Mouse (Mus musculus) hindbrain, embryonic 15.5 days (tissue): ENCODE results near the gene Hspb1. TPM values are rescaled to one million over a fixed set of nuclear protein-coding genes. Genes with fewer than 3 reads are reported as not detected.

ENCODE experiments used
- ATAC-seq: fragments of 200-750 bp; cut with Nextera tagmentation; 2 replicates; pipeline ENCODE4 v1.8.0; 2017; ENCODE audit warnings: low read depth, moderate number of reproducible peaks, moderate TSS enrichment; ENCODE audit not compliant: low FRiP score
- H3K27ac ChIP-seq: fragments of 300-500 bp; sonication (generic); replicated peaks from 2 replicates; pipeline ENCODE4 v1.5.1; 2015; ENCODE audit warnings: mild to moderate bottlenecking, inconsistent platforms
- H3K27me3 ChIP-seq: fragments of 300-500 bp; sonication (generic); 2 replicates; pipeline ENCODE4 v1.6.1; 2015; ENCODE audit warnings: control low read depth, inconsistent platforms
- H3K36me3 ChIP-seq: fragments of 300-500 bp; sonication (generic); 2 replicates; pipeline ENCODE4 v1.6.1; 2015; ENCODE audit warnings: control low read depth, inconsistent platforms
- H3K4me1 ChIP-seq: fragments of 300-500 bp; sonication (generic); replicated peaks from 2 replicates; pipeline ENCODE4 v1.6.1; 2015; ENCODE audit warnings: control low read depth, inconsistent platforms
- H3K4me2 ChIP-seq: fragments of 300-500 bp; sonication (generic); 2 replicates; pipeline ENCODE4 v1.6.1; 2015; ENCODE audit warnings: moderate library complexity, mild to moderate bottlenecking, inconsistent platforms
- H3K4me3 ChIP-seq: fragments of 300-500 bp; sonication (generic); 2 replicates; pipeline ENCODE4 v1.5.1; 2015; ENCODE audit warnings: mild to moderate bottlenecking, inconsistent platforms
- H3K9ac ChIP-seq: fragments of 300-500 bp; sonication (generic); 2 replicates; pipeline ENCODE4 v1.6.1; 2015; ENCODE audit warnings: inconsistent platforms
- H3K9me3 ChIP-seq: fragments of 300-500 bp; sonication (generic); 2 replicates; pipeline ENCODE4 v1.6.1; 2016; ENCODE audit warnings: control low read depth, inconsistent platforms
- WGBS: fragments of 180-500 bp; shearing (Covaris S2); methylation state at CpG from one replicate; pipeline ENCODE4 v1.1.7; 2015; 5-methylcytosine and 5-hydroxymethylcytosine counted together
- polyA plus RNA-seq: library from polyadenylated mRNA; unstranded; fragments of >200 nt; fragmentation: Nextera tagmentation; extraction: Ambion mirVana; gene quantifications from 2 replicates; pipeline ENCODE4 v1.2.1, GENCODE M21; 2015

The Hspb1 gene
- polyA plus RNA-seq, 1 experiment from 2014 or later = 14.8 TPM

DNA sequence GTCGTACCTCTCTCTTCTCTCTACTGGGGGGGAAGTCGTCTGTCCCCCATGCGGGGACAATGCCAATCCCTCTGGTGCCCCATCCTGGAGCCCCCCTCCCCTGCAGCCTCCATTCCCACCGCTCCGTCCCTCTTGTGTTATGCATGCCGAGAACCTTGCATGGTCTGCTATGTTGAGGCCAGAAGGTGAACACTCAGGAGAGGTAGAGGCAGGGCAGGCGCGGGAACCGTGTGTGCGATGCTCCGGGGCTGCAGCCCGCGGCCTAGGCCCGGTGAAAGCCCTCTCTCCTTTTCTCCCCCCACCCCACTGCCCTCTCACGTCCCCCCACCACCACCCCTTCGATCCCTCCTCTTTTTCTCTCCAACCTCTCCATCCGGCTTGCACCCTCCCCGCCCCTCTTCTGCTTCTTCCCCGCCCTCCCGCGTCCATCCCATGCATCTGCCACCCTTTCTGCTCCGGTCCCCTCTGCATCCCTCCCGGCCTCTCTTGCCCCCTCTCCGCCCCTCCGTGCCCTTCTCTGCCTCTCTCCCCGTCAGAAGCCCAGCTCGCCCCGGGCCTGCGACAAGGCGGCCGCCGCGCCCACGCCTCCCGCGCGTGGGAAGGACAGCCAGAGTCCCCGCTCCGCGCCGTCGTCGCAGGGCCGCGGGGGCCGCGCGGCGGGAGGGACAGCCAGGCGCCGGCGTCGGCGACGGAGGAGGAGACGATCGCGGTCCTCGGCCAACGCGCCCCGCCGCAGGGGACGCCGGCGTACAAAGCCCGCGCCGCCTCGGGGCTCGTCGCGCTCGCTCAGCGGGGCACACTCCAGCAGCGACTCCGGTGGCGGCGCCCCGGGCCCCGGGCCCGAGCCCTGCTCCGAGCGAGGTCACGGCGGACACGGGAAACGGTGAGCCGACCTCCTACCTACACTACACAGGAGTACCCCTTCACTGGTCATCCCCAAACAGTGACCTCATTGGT is 19.8 kb upstream of the Hspb1 start:
- Histone ChIP-seq H3K4me1 (peaks cover 20% of the 10 kb centered on the region), H3K27me3 (0 out of 2 replicates have a peak, but pooled peaks cover 7% of the 10 kb centered on the region)

DNA sequence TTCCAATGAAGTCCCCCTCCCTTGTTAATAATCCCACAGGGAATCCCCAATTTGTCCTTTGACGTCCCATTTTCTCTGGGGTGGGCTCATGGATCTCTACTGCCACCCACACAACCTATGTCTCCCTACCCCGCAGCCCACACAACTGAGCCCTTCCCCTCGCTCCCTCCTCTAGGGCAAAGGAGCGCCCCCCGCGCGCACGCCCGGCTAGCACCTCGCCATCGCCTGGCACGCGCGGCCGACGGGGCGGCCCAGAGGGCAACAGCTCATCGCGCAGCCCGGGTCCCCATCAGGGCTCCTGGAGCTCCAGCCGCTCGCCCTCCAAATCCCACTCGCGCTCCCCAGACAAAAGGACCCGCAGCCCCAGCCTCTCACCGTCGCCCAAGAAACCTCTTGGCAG is 19.1 kb upstream of the Hspb1 start:
- Histone ChIP-seq H3K27ac (no peak overlapping the region), H3K36me3 (peaks cover 2% of the 10 kb centered on the region; the same call in 1 of the 2 replicates), H3K9me3 (no peaks in the 10 kb centered on the region), H3K4me2 (peak overlapping the region; percentile 84), H3K27me3 (0 out of 2 replicates have a peak, but pooled peaks cover 7% of the 10 kb centered on the region), H3K9ac (peak overlapping the region; percentile 39), H3K4me3 (peak overlapping the region; percentile 47), H3K4me1 (peaks cover 20% of the 10 kb centered on the region)
- ATAC-seq = peak; percentile 23
- WGBS = 3% methylated on average over 27 of the region's 27 CpGs

More for the DNA sequence above, 19.8 kb upstream of the Hspb1 start:
- H3K9me3 ChIP-seq = no peaks in the 10 kb centered on the region
- peak overlapping the region; percentile 61 for H3K27ac ChIP-seq
- peak; percentile 57 for ATAC-seq
- H3K9ac ChIP-seq = peak overlapping the region; percentile 63
- H3K4me3 ChIP-seq = peak overlapping the region; percentile 47
- WGBS = 2% methylated on average over 78 of the region's 89 CpGs
- H3K36me3 ChIP-seq = peaks cover 2% of the 10 kb centered on the region; the same call in 1 of the 2 replicates
- peak overlapping the region; percentile 84 for H3K4me2 ChIP-seq

DNA sequence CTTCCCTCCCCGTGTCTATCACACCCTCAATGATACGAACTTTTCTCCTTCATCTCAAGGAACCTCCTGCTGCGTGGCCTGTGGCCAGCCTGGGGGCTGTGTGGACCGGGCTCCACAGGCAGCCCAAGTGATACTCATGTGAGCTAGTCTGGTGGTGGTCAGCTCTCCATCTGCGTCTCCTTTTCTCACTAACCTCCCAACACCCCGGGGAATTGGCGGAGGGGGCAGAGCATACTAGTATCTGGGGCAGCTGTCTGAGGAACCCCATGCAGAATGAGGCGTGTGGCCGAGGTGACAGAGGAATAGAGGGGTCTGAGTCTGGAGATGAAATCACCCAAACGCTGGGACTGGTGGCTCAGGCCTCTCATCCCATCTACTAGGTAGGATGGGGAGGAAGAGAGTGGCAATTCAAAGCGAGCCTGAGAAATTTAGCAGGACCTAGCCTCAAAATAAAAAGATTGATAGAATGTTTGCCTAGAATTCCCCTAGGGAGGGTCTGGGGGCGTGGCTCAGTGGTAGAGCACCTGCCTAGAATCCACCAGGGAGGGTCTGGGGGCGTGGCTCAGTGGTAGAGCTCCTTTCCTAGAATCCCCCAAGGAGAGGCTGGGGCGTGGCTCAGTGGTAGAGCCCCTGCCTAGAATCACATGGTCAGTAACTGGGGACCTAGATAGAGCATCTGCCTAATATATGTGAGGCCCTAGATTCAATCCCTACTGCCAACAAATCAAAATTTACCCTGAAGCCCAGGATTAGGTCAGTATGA is 17.9 kb upstream of the Hspb1 start:
- Histone ChIP-seq H3K4me3 (peak overlapping the region; percentile 47; the same call in 1 of the 2 replicates), H3K27me3 (0 out of 2 replicates have a peak, but pooled peaks cover 7% of the 10 kb centered on the region), H3K4me2 (peak overlapping the region; percentile 84), H3K4me1 (peaks cover 20% of the 10 kb centered on the region), H3K9ac (no peak overlapping the region), H3K36me3 (peaks cover 2% of the 10 kb centered on the region; the same call in 1 of the 2 replicates), H3K9me3 (no peaks in the 10 kb centered on the region), H3K27ac (no peak overlapping the region)
- 65% methylated on average over 14 of the region's 14 CpGs for WGBS
- no peak for ATAC-seq

DNA sequence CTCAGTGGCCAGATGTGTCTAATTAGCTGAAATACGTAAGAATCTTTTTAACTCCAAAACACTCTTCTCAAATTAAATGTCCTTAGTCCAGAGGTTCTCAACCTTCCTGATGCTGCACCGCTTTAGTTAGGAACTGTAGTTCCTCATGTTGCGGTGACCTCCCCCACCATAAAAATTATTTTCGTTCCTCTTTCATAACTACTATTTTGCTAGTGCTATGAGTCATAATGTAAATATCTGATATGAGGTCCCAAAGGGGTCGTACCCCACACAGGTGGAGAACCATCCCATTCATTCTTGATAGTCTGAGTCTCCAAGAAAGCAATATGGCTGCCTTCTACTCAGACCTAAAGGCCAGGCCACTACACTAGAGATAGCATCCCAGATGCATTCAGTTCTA is 17.2 kb upstream of the Hspb1 start:
- Histone ChIP-seq H3K27me3 (0 out of 2 replicates have a peak, but pooled peaks cover 7% of the 10 kb centered on the region), H3K4me1 (peaks cover 20% of the 10 kb centered on the region), H3K36me3 (peaks cover 2% of the 10 kb centered on the region; the same call in 1 of the 2 replicates), H3K9me3 (no peaks in the 10 kb centered on the region), H3K4me2 (no peak overlapping the region), H3K9ac (no peak overlapping the region), H3K27ac (no peak overlapping the region), H3K4me3 (no peak overlapping the region)
- ATAC-seq = no peak
- WGBS = 93% methylated on average over 5 of the region's 5 CpGs

DNA sequence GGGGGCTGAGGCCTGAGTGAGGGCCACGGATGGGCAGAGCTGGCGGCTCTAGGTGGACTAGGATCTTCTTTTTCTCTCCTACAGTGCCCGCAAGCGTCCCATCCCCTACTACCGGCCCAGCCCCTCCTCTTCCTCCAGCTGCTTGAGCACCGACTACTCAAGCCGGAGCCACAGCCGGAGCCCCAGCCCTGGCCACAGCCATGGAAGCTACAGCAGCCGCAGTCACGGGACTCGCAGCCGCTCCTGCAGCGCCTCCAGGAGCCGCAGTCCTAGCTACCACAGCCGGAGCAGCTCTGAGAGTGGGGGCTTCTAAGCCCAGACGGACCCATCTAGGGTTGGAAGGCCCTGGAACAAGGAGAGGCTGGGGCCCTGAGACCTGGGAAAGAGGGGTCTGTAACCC is 14.7 kb upstream of the Hspb1 start:
- Histone ChIP-seq H3K4me1 (peaks cover 23% of the 10 kb centered on the region), H3K9me3 (no peaks in the 10 kb centered on the region), H3K4me3 (no peak overlapping the region), H3K27ac (no peak overlapping the region), H3K4me2 (peak overlapping the region; percentile 9; the same call in 1 of the 2 replicates), H3K27me3 (0 out of 2 replicates have a peak, but pooled peaks cover 7% of the 10 kb centered on the region), H3K36me3 (peaks cover 2% of the 10 kb centered on the region; the same call in 1 of the 2 replicates), H3K9ac (no peak overlapping the region)
- 17% methylated on average over 16 of the region's 16 CpGs for WGBS
- no peak for ATAC-seq

DNA sequence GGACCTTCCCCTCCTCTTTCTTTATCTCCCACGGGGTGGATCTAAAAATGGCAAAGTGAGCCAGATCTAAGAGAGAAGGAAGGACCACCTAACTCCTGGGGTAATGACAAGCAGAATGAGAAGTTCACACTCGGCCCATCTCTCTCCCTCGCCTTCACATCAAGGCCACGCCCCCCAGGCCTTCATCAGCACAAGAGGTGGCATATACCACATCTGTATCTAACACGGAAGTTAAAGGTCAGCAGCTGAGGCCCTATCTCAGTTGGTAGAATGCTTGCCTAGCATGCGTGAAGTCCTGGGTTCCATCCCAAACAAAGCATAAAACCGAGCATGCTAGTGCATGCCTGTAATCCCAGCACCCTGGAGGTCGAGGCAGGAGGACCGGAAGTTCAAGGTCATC is 14.0 kb upstream of the Hspb1 start:
- no peak overlapping the region for H3K9ac ChIP-seq
- H3K4me1 ChIP-seq = peaks cover 20% of the 10 kb centered on the region
- no peak overlapping the region for H3K4me3 ChIP-seq
- H3K4me2 ChIP-seq = no peak overlapping the region
- 65% methylated on average over 9 of the region's 9 CpGs for WGBS
- H3K36me3 ChIP-seq = peaks cover 2% of the 10 kb centered on the region; the same call in 1 of the 2 replicates
- 0 out of 2 replicates have a peak, but pooled peaks cover 6% of the 10 kb centered on the region for H3K27me3 ChIP-seq
- H3K9me3 ChIP-seq = no peaks in the 10 kb centered on the region
- H3K27ac ChIP-seq = no peak overlapping the region
- ATAC-seq = no peak

DNA sequence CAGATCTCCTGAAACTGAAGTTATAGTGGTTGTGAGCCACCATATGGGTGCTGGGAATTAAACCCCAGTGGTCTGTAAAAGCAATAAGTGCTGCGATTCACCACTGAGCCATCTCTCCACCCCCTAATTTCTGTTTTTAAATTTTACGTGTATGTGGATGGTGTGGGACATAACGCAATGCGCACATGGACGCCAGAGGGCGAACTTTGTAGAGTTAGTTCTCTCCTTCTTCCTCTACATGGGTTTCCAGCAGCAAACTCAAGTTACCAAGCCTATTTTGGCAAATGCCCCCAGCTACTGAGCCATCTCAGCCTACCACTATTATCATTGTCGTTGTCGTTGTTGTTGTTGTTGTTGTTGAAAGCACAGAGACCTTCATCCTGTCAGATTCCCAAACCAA is 10.5 kb upstream of the Hspb1 start:
- WGBS = 17% methylated on average over 8 of the region's 8 CpGs
- H3K36me3 ChIP-seq = no peaks in the 10 kb centered on the region
- H3K4me3 ChIP-seq = peak overlapping the region; percentile 34
- peak; percentile 21; the same call in 1 of the 2 replicates for ATAC-seq
- no peaks in the 10 kb centered on the region for H3K27me3 ChIP-seq
- no peaks in the 10 kb centered on the region for H3K9me3 ChIP-seq
- H3K4me2 ChIP-seq = peak overlapping the region; percentile 62
- H3K27ac ChIP-seq = peak overlapping the region; percentile 60; the same call in 1 of the 2 replicates
- H3K9ac ChIP-seq = no peak overlapping the region
- H3K4me1 ChIP-seq = peaks cover 23% of the 10 kb centered on the region

DNA sequence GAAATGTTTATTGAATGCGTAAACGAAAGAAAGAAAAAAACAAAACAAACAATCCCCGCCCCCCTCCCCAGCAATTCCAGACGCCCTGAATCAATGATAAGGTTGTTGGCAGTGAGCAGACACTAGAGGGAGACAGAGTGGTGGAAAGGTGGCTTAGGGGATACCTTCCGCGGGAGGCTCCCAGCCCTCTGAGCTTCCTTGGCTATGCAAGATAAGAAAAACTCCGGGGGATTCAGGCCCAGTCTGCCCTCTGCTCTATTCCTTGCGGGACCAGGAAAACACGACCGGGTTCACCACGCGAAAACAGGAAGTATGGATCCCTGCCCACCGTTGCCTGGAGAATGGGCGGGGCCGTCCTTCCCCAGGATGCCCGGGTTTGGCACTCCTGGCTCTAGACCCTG is 9.9 kb upstream of the Hspb1 start:
- Histone ChIP-seq H3K27me3 (no peaks in the 10 kb centered on the region), H3K4me3 (peak overlapping the region; percentile 34), H3K9ac (peak overlapping the region; percentile 35), H3K27ac (peak overlapping the region; percentile 60; the same call in 1 of the 2 replicates), H3K4me2 (peak overlapping the region; percentile 62), H3K4me1 (peaks cover 23% of the 10 kb centered on the region), H3K9me3 (no peaks in the 10 kb centered on the region), H3K36me3 (no peaks in the 10 kb centered on the region)
- ATAC-seq = peak; percentile 55; the same call in 1 of the 2 replicates
- under 1% methylated on average over 16 of the region's 16 CpGs for WGBS

DNA sequence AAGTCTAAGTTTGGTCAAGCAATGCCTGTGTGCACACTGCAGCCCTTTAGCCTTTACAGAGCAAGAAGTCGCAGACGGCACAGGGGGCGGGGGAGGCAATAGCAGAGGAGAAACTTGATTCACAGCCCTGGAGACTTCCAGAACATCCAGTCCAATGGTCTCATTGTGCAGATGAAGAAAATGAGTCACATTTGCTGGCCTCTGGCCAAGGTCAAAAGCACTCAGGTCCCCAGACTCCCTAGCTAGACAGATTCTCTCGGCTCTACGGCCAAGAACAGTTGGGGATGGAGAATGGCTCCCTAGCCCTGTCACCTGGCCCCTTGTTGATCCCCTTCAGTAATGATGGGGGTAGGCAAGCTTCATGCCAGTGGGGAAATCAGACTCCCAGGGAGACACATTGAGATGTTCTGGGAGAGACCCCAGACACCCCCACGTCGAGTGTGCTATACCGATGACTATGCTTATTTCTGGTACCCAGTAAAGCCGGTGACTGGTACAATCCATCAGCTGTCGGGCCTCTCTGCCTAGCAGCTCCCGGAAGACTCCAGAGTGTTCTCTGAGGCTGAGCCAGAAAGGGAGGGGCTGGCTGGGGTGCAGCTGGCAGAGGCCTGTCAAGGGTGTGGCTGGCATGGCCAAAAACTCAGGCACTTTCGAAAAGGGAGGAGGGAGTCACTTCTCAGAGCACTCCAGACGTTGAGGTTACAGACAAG is 8.1 kb upstream of the Hspb1 start:
- Histone ChIP-seq H3K4me2 (no peak overlapping the region), H3K9ac (no peak overlapping the region), H3K36me3 (no peaks in the 10 kb centered on the region), H3K4me3 (no peak overlapping the region), H3K27ac (no peak overlapping the region), H3K9me3 (no peaks in the 10 kb centered on the region), H3K4me1 (peaks cover 23% of the 10 kb centered on the region), H3K27me3 (no peaks in the 10 kb centered on the region)
- ATAC-seq = 0 out of 2 replicates have a peak, but pooled peaks have one; percentile 1
- WGBS = 41% methylated on average over 13 of the region's 13 CpGs

DNA sequence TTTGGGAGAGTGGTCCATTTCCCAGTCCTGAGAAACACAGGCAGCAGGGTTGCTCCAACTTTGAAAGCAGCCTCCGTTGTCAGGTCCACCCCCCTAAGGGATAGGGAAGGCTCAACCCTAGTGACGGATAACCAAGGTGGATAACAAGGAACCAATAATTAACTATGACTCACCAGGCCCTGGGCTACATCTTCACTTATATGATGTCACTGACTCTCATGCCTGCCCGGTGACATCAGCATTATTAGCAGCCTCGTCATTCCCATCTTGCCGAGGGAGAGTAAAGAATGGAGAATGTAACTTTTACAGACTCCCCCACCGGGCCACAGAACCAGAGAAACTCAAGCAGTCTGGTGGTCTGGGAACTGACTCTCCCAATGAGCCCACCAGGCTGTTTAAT is 3.1 kb upstream of the Hspb1 start:
- Histone ChIP-seq H3K36me3 (no peaks in the 10 kb centered on the region), H3K4me1 (peaks cover 20% of the 10 kb centered on the region), H3K27me3 (peaks cover 15% of the 10 kb centered on the region), H3K9ac (no peak overlapping the region), H3K4me3 (no peak overlapping the region), H3K4me2 (no peak overlapping the region), H3K27ac (no peak overlapping the region), H3K9me3 (no peaks in the 10 kb centered on the region)
- ATAC-seq = no peak
- whole genome bisulfite sequencing = 79% methylated on average over 6 of the region's 6 CpGs
